Mouse (Mus musculus) heart, adult 2 months (tissue): ENCODE measurements around the gene Arrdc5.

Source experiments
- EP300 ChIP-seq: fragments of 200-500 bp; IDR thresholded peaks from 2 replicates; pipeline ENCODE4 v1.6.1; 2011; ENCODE audit warnings: low read depth, low read length, control low read depth; ENCODE audit not compliant: insufficient read depth
- POLR2A ChIP-seq: fragments of 200-500 bp; IDR thresholded peaks from 2 replicates; pipeline ENCODE4 v1.6.1; 2011; ENCODE audit warnings: mild to moderate bottlenecking, low read depth, low read length, control low read depth; ENCODE audit not compliant: insufficient read depth

GRCm38 (mm10) chr17:56265011-56265410 lies 35.1 kb downstream of the Arrdc5 start:
- TF ChIP-seq EP300 (no peak), POLR2A (no peak; the same call in 1 of the 2 replicates)
